18 mouse cellular contexts compared by ENCODE assay signal in genomic region chr16:14439081-14439480, GRCm38 (mm10).
DNase-seq lines count a peak whose midpoint lies in the region; ATAC-seq lines count a peak whose summit lies in the region.
"Had no signal": no experiment of that assay in that cellular context is flagged by ENCODE, and none has a peak within 500 bp of the region (broad histone marks: within the 10 kb centered on the region; RNA-seq: fewer than 3 reads in every experiment).

No protein-coding gene starts in this region.

- no peaks in the 10 kb centered on the region for H3K27me3 ChIP-seq in heart, embryonic 10.5 days (ENCODE audit: insufficient read depth, poor library complexity, severe bottlenecking)
- H3K27me3 ChIP-seq in heart, embryonic 11.5 days (ENCODE audit: control insufficient read depth, insufficient read depth, low read length) = 0 out of 2 replicates have a peak, but pooled peaks cover 2% of the 10 kb centered on the region
- H3K27me3 ChIP-seq in neural tube, embryonic 15.5 days (replicated peaks) = no peaks in the 10 kb centered on the region
- H3K27me3 ChIP-seq: heart, embryonic 12.5 days; limb, embryonic 12.5 days had no signal

- no peak for ATAC-seq in heart, embryonic 11.5 days (replicated peaks; ENCODE audit: insufficient number of reproducible peaks, low FRiP score, low TSS enrichment)
- peak; percentile 97 for ATAC-seq in granulocyte monocyte progenitor cell, adult 5-6 weeks (replicated peaks; ENCODE audit: poor library complexity, severe bottlenecking)
- no peak for ATAC-seq in neural tube, embryonic 15.5 days (ENCODE audit: low FRiP score)
- ATAC-seq: forebrain, embryonic 16.5 days; inflammation-experienced regulatory T-cells, adult 6 months had no signal

- no peak overlapping the region for H3K9ac ChIP-seq in heart, embryonic 11.5 days (ENCODE audit: low read depth, low read length)
- no peak overlapping the region for H3K9ac ChIP-seq in neural tube, embryonic 15.5 days (replicated peaks)
- H3K9ac ChIP-seq: heart, embryonic 12.5 days; limb, embryonic 12.5 days; lung, embryonic 14.5 days had no signal

- no peaks in the 10 kb centered on the region for H3K36me3 ChIP-seq in heart, embryonic 10.5 days
- H3K36me3 ChIP-seq in heart, embryonic 11.5 days (ENCODE audit: control insufficient read depth, insufficient read depth, low read length) = no peaks in the 10 kb centered on the region
- peaks cover 11% of the 10 kb centered on the region; the same call in 1 of the 2 replicates for H3K36me3 ChIP-seq in neural tube, embryonic 15.5 days
- H3K36me3 ChIP-seq: heart, embryonic 12.5 days had no signal

- no peak overlapping the region for H3K27ac ChIP-seq in heart, embryonic 10.5 days
- no peak overlapping the region for H3K27ac ChIP-seq in heart, embryonic 11.5 days (ENCODE audit: low read depth, low read length)
- H3K27ac ChIP-seq in neural tube, embryonic 15.5 days (replicated peaks) = no peak overlapping the region
- H3K27ac ChIP-seq: kidney, postnatal 0 days; limb, embryonic 12.5 days had no signal

- no peak overlapping the region for H3K4me2 ChIP-seq in heart, embryonic 11.5 days
- H3K4me2 ChIP-seq in neural tube, embryonic 15.5 days = no peak overlapping the region
- H3K4me2 ChIP-seq: heart, embryonic 12.5 days; limb, embryonic 12.5 days; lung, embryonic 14.5 days had no signal

- H3K4me1 ChIP-seq in heart, embryonic 10.5 days = no peaks in the 10 kb centered on the region
- H3K4me1 ChIP-seq in heart, embryonic 11.5 days (ENCODE audit: control insufficient read depth, insufficient read depth, low read length) = no peaks in the 10 kb centered on the region
- peaks cover 3% of the 10 kb centered on the region; the same call in 1 of the 2 replicates for H3K4me1 ChIP-seq in neural tube, embryonic 15.5 days

- H3K4me3 ChIP-seq in heart, embryonic 10.5 days = no peak overlapping the region
- H3K4me3 ChIP-seq in heart, embryonic 11.5 days (ENCODE audit: low read depth, low read length) = no peak overlapping the region
- no peak overlapping the region for H3K4me3 ChIP-seq in neural tube, embryonic 15.5 days (replicated peaks)
- H3K4me3 ChIP-seq: heart, embryonic 12.5 days; limb, embryonic 12.5 days had no signal

- peak; percentile 55 for DNase-seq in heart, embryonic 10.5 days (ENCODE audit: low spot score)
- DNase-seq in A20 (ENCODE audit: low read depth, low spot score) = peak; percentile 56
- peak; percentile 22 for DNase-seq in spleen, adult 12 weeks (ENCODE audit: low spot score)
- no peak for DNase-seq in right cerebral cortex, adult 18-20 months
- DNase-seq in right cerebral cortex, postnatal 36 days (ENCODE audit: low spot score in 2 of 2) = no peak
- DNase-seq: adrenal gland, postnatal 10 days; gastrocnemius, postnatal 14 days; heart, postnatal 4 days; lung, embryonic 14.5 days; thymus, adult 2 months had no signal

- H3K9me3 ChIP-seq in heart, embryonic 10.5 days = no peaks in the 10 kb centered on the region
- H3K9me3 ChIP-seq in heart, embryonic 11.5 days (replicated peaks; ENCODE audit: control insufficient read depth, low read length) = no peaks in the 10 kb centered on the region
- no peaks in the 10 kb centered on the region for H3K9me3 ChIP-seq in neural tube, embryonic 15.5 days (replicated peaks)
- H3K9me3 ChIP-seq: heart, embryonic 12.5 days; limb, embryonic 12.5 days had no signal

- 82% methylated on average over 6 of the region's 6 CpGs for WGBS in heart, embryonic 10.5 days
- WGBS in heart, embryonic 11.5 days (ENCODE audit: insufficient replicate concordance) = 82% methylated on average over 6 of the region's 6 CpGs
- WGBS in neural tube, embryonic 15.5 days = 89% methylated on average over 6 of the region's 6 CpGs

Comparison
In these comparisons a context has a peak if more than half of its experiments do, and no peak if none do; other contexts are left out.
1. DNase-seq: peak in heart, embryonic 10.5 days (single experiment), A20 (single experiment) and spleen, adult 12 weeks (single experiment); none in right cerebral cortex, adult 18-20 months (single experiment) and right cerebral cortex, postnatal 36 days (0 of 2).